Mouse (Mus musculus): ENCODE results near the gene Cnot6l.

DNA sequence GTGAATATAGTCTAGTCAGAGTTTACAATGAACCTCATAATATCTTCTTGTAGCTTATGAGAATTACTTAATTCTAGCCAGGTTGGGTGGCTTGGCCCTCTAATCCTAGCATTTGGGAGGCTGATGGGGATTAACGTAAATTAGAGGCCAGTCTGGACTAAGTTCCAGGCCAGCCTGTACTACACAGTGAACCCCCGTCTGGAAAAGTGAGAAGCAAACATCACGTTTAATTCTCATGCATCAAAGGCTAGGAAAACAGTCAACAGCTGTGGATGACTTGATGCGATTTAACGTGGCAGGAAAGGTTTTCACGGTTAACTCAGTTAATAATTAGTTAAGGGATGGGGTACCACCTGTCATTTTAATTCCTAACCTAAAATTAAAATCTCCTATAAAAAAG is 34.3 kb upstream of the Cnot6l start:
- no peak for TF ChIP-seq CTCF (IDR thresholded peaks at IDR 0.05; ENCODE audit: control insufficient read depth, insufficient read depth, insufficient read length)
- TF ChIP-seq MYOG (IDR thresholded peaks at IDR 0.05; ENCODE audit: control insufficient read depth, extremely low read depth, insufficient read length) = no peak
- TF ChIP-seq MAX (IDR thresholded peaks at IDR 0.05) = no peak
- no peak for TF ChIP-seq CEBPB (IDR thresholded peaks at IDR 0.05; ENCODE audit: low read depth)
- TF ChIP-seq USF1 (IDR thresholded peaks at IDR 0.05; ENCODE audit: low read depth) = no peak
- TF ChIP-seq MYOD1 (IDR thresholded peaks at IDR 0.05; ENCODE audit: control insufficient read depth, insufficient read length, low read depth) = no peak

Measured in C2C12 (cell line).